Mouse (Mus musculus): ENCODE measurements around the gene Nlrc5.

- TF ChIP-seq POLR2A (IDR thresholded peaks at IDR 0.05; ENCODE audit: borderline replicate concordance, control insufficient read depth, low read depth, low read length) = no peak
- TF ChIP-seq CTCF (IDR thresholded peaks at IDR 0.05; ENCODE audit: control insufficient read depth, insufficient read depth, low read length) = no peak
Measured at GRCm38 (mm10) chr8:94399361-94399953, 34.7 kb upstream of the Nlrc5 start.
